ENCODE assay signal across 9 mouse cellular contexts in the genomic region with DNA sequence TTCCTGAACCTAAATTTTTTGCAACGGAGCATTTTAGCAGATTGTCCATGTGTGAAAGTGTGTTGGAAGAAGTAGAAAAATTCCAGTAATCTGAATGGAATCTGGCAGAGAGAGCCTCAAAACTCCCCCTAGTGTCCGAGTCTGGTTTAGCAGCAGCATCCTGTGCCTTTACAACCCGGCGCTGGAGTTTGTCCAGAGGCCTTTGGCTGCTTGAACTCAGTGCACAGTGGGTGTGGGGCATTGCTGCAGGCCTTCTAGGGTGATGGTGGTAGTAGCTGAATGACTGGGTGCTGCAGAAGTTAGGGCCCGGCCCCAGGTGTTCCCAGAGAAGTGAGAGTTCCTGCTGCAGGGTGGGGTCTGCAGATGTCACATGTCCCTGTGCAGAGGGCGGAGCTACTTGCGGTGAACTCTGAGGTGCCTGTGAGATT.
DNase-seq lines count a peak whose midpoint lies in the region; ATAC-seq and TF ChIP-seq lines count a peak whose summit lies in the region.
"Had no signal": no experiment of that assay in that cellular context is flagged by ENCODE, and none has a peak within 500 bp of the region (broad histone marks: within the 10 kb centered on the region; RNA-seq: fewer than 3 reads in every experiment).

No protein-coding gene starts in this region.

- WGBS in heart, postnatal 0 days = 26% methylated on average over 7 of the region's 7 CpGs

- no peak for ATAC-seq in heart, postnatal 0 days (ENCODE audit: insufficient read depth, low read depth)
- peak; percentile 67 for ATAC-seq in megakaryocyte-erythroid progenitor cell, adult 5-6 weeks (replicated peaks; ENCODE audit: low FRiP score, low TSS enrichment, poor library complexity, severe bottlenecking)

- no peak for TF ChIP-seq POLR2A in cortical plate, adult 2 months (IDR thresholded peaks at IDR 0.05; ENCODE audit: extremely low read depth, insufficient read depth, low read length)

- H3K9me3 ChIP-seq in heart, postnatal 0 days (replicated peaks; ENCODE audit: control insufficient read depth, low read length) = no peaks in the 10 kb centered on the region

- H3K4me3 ChIP-seq in cortical plate, adult 2 months (ENCODE audit: insufficient read depth, low read length) = no peak overlapping the region
- no peak overlapping the region for H3K4me3 ChIP-seq in heart, postnatal 0 days (ENCODE audit: low read depth, low read length)
- H3K4me3 ChIP-seq: erythroblast, embryonic 14.5 days had no signal

- H3K36me3 ChIP-seq in heart, postnatal 0 days (replicated peaks; ENCODE audit: control insufficient read depth, insufficient read depth, low read length) = no peaks in the 10 kb centered on the region

- DNase-seq in left cerebral cortex, adult 18-20 months (ENCODE audit: low spot score in 2 of 2) = peak; percentile 77 to 83
- no peak for DNase-seq in left cerebral cortex, adult 11 months (ENCODE audit: low spot score)
- DNase-seq in adrenal gland, adult 18-20 months (ENCODE audit: low spot score in 2 of 2) = peak; percentile 70 to 76
- DNase-seq in heart, postnatal 0 days (ENCODE audit: low spot score) = peak; percentile 56
- peak; percentile 50 to 53 for DNase-seq in layer of hippocampus, postnatal 36 days
- DNase-seq in testis, postnatal 14 days (ENCODE audit: low spot score) = peak; percentile 56

- H3K27ac ChIP-seq in cortical plate, adult 2 months (ENCODE audit: insufficient read depth, low read length) = no peak overlapping the region
- no peak overlapping the region for H3K27ac ChIP-seq in heart, postnatal 0 days (ENCODE audit: low read depth)

- peak; percentile 59 for TF ChIP-seq CTCF in cortical plate, adult 2 months (IDR thresholded peaks at IDR 0.05; ENCODE audit: extremely low read depth, insufficient read depth, low read length)
- TF ChIP-seq CTCF in heart, postnatal 0 days (IDR thresholded peaks at IDR 0.05; ENCODE audit: low read depth) = peak; percentile 60

- no peak overlapping the region for H3K9ac ChIP-seq in heart, postnatal 0 days (replicated peaks; ENCODE audit: low read depth, low read length)

- no peak for TF ChIP-seq EP300 in heart, postnatal 0 days (IDR thresholded peaks at IDR 0.05; ENCODE audit: low read depth)

- H3K27me3 ChIP-seq in heart, postnatal 0 days (ENCODE audit: control insufficient read depth, insufficient read depth, low read length) = peaks cover 19% of the 10 kb centered on the region

- no peak overlapping the region for H3K4me2 ChIP-seq in heart, postnatal 0 days (ENCODE audit: low read depth, low read length)

- peaks cover 1% of the 10 kb centered on the region; the same call in 1 of the 2 replicates for H3K4me1 ChIP-seq in cortical plate, adult 2 months (ENCODE audit: control insufficient read depth, insufficient read depth, low read length)
- peaks cover 9% of the 10 kb centered on the region; the same call in 1 of the 2 replicates for H3K4me1 ChIP-seq in heart, postnatal 0 days (ENCODE audit: control insufficient read depth, insufficient read depth)
